Mouse (Mus musculus): Measurements from ENCODE around the gene Itpa. TPM values are rescaled to one million over a fixed set of nuclear protein-coding genes. Genes with fewer than 3 reads are reported as not detected.

The Itpa gene
- polyA plus RNA-seq, 1 experiment from 2014 or later, result 60.8 TPM

DNA sequence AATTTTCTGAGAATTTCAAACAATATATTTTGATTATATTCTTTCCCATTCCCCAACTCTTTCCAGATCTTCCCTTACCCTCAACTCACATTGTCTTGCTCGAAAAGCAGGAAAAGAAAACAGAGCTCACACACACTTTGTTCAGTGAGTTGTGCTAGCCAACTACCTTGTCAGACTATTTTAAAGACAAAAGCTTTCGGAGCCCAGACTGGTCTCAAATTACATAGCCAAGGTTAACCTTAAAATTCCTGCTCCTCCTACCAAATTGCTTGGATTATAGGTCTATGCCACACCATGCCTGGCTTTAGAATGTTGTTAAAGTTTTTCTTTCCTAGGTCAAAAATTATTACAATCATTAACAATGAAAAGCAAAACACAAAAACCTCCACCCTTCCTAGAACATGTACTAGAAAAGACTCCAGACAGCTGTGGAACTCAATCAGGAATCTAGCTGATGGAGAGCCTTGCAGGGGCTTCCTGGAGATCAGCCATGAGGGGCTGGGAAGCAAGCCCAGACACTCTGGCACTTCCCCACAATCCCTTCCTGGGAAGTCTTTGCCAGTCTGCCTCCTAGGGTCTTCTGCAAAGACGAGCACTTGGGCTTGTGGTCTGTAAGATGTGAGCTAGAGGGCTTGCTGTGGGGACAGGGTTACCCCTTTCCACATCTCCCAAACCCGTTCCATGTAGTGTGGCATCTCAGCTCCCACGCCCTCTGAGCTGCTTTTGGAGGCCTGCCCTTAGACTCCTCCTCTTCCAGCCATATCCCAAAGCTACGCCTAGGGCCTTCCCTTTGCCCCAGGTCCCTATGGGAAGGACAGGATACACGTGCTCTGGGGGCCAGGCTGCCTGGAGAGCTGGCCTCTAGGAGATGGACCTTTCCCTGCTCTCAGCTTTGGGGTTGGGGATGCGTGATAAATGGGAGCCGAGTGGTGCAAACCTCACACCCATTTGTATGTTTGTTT is 36.9 kb downstream of the Itpa start:
- Histone ChIP-seq H3K27ac (ENCODE audit: low read depth, low read length) (no peak overlapping the region), H3K9me3 (ENCODE audit: control insufficient read depth) (no peaks in the 10 kb centered on the region), H3K4me2 (replicated peaks; ENCODE audit: low read depth) (no peak overlapping the region), H3K4me1 (replicated peaks; ENCODE audit: control insufficient read depth, insufficient read depth, low read length) (no peaks in the 10 kb centered on the region), H3K36me3 (ENCODE audit: control insufficient read depth, insufficient read depth) (peaks cover 10% of the 10 kb centered on the region), H3K27me3 (replicated peaks; ENCODE audit: control insufficient read depth, insufficient read depth, low read length) (no peaks in the 10 kb centered on the region), H3K9ac (ENCODE audit: low read depth, low read length) (no peak overlapping the region), H3K4me3 (ENCODE audit: low read depth, low read length) (no peak overlapping the region)
- no peak for ATAC-seq
- 65% methylated on average over 9 of the region's 9 CpGs for WGBS
- TF ChIP-seq CTCF (IDR thresholded peaks at IDR 0.05; ENCODE audit: low read depth), result no peak

DNA sequence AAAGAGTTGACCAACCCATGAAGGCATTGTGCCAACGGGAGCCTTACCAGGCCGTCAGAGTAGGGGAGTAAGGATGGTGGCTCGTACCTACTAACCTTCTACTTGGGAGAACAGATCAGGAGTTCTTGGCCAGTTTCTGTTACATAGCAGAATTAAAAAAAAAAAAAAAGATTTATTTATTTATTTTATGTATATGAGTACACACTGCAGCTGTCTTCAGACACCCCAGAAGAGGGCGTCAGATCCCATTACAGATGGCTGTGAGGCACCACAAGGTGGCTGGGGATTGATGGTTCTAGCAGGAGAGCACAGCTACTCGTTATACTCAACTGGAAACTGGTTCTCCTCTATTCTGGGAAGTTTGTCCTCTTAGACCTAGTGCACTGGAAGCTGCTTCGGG is 37.8 kb downstream of the Itpa start:
- no peak overlapping the region for H3K4me3 ChIP-seq (ENCODE audit: low read depth, low read length)
- no peak overlapping the region for H3K9ac ChIP-seq (ENCODE audit: low read depth, low read length)
- peaks cover 16% of the 10 kb centered on the region for H3K36me3 ChIP-seq (ENCODE audit: control insufficient read depth, insufficient read depth)
- no peaks in the 10 kb centered on the region for H3K4me1 ChIP-seq (replicated peaks; ENCODE audit: control insufficient read depth, insufficient read depth, low read length)
- no peak overlapping the region for H3K27ac ChIP-seq (ENCODE audit: low read depth, low read length)
- no peak overlapping the region for H3K4me2 ChIP-seq (replicated peaks; ENCODE audit: low read depth)
- ATAC-seq, result no peak
- WGBS, result 74% methylated on average over 6 of the region's 6 CpGs
- peak; percentile 17; the same call in 1 of the 2 replicates for TF ChIP-seq CTCF (IDR thresholded peaks at IDR 0.05; ENCODE audit: low read depth)
- no peaks in the 10 kb centered on the region for H3K9me3 ChIP-seq (ENCODE audit: control insufficient read depth)
- no peaks in the 10 kb centered on the region for H3K27me3 ChIP-seq (replicated peaks; ENCODE audit: control insufficient read depth, insufficient read depth, low read length)

DNA sequence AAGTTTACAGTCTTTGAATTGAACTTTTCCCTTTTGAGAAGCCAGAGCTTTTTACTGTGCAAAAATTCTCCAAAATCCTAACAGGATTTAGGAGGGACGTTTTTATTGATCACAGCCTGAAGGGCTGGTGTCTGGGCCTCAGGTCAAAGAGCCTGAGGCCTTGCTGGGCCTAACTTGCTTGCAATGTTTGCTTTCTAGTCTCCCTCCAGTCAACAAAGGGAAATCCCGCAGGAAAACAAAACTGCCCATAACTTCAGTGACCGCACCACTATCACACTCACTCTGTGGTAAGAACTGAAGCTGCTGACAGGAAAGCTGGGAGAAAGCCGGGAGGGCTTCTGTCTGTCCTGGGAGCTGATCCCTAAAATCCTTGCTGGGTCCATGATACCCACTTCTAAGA is 39.2 kb downstream of the Itpa start:
- Histone ChIP-seq H3K27me3 (replicated peaks; ENCODE audit: control insufficient read depth, insufficient read depth, low read length) (no peaks in the 10 kb centered on the region), H3K4me1 (replicated peaks; ENCODE audit: control insufficient read depth, insufficient read depth, low read length) (no peaks in the 10 kb centered on the region), H3K36me3 (ENCODE audit: control insufficient read depth, insufficient read depth) (peaks cover 27% of the 10 kb centered on the region), H3K4me3 (ENCODE audit: low read depth, low read length) (no peak overlapping the region), H3K9ac (ENCODE audit: low read depth, low read length) (no peak overlapping the region), H3K27ac (ENCODE audit: low read depth, low read length) (no peak overlapping the region), H3K4me2 (replicated peaks; ENCODE audit: low read depth) (no peak overlapping the region), H3K9me3 (ENCODE audit: control insufficient read depth) (no peaks in the 10 kb centered on the region)
- ATAC-seq, result no peak
- no peak for TF ChIP-seq CTCF (IDR thresholded peaks at IDR 0.05; ENCODE audit: low read depth)
- WGBS, result 57% methylated on average over 4 of the region's 4 CpGs

DNA sequence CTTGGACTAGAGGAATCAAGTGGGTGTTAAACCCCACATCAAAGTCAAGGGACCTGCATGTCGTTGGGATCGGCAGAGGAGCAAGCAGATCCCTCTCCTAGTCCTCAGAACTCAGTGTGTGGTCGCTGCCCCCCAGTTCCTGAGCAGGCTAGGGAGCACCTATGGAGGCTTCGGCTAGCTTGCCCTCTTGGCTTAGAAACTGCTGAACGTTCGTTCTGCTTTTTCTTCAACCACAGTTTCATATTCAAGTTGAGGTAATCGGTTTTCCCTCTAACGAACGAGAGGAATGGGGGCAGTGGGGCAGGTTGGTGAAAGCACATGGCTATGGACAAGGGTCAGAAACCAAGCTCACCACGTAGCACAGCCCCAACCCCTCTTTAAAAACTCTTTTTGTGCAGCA is 39.6 kb downstream of the Itpa start:
- ATAC-seq, result no peak
- no peaks in the 10 kb centered on the region for H3K27me3 ChIP-seq (replicated peaks; ENCODE audit: control insufficient read depth, insufficient read depth, low read length)
- no peak overlapping the region for H3K27ac ChIP-seq (ENCODE audit: low read depth, low read length)
- peaks cover 32% of the 10 kb centered on the region for H3K36me3 ChIP-seq (ENCODE audit: control insufficient read depth, insufficient read depth)
- H3K9ac ChIP-seq (ENCODE audit: low read depth, low read length), result no peak overlapping the region
- no peaks in the 10 kb centered on the region for H3K9me3 ChIP-seq (ENCODE audit: control insufficient read depth)
- WGBS, result 63% methylated on average over 10 of the region's 10 CpGs
- no peak for TF ChIP-seq CTCF (IDR thresholded peaks at IDR 0.05; ENCODE audit: low read depth)
- H3K4me3 ChIP-seq (ENCODE audit: low read depth, low read length), result no peak overlapping the region
- no peak overlapping the region for H3K4me2 ChIP-seq (replicated peaks; ENCODE audit: low read depth)
- no peaks in the 10 kb centered on the region for H3K4me1 ChIP-seq (replicated peaks; ENCODE audit: control insufficient read depth, insufficient read depth, low read length)

DNA sequence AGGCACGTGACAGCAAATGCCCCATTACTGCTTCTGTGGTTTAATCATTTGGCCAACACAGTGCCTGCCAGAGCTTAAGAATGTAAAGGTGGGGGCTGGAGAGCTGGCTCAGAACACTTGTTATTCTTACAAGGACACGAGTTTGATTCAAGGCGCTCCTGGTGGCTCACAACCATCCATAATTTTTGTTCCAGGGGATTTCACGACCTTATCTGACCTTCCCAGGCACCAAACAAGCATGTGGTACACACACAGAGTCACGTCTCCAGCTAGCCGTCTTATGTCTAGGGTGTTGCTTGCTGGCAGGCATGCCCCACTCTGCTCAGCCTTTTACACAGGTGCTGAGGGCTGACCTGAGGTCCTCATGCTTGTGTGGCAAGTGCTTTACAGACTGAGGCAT is 50.5 kb downstream of the Itpa start:
- Histone ChIP-seq H3K4me3 (ENCODE audit: low read depth, low read length) (no peak overlapping the region), H3K36me3 (ENCODE audit: control insufficient read depth, insufficient read depth) (peaks cover 54% of the 10 kb centered on the region), H3K9ac (ENCODE audit: low read depth, low read length) (no peak overlapping the region), H3K27ac (ENCODE audit: low read depth, low read length) (no peak overlapping the region), H3K27me3 (replicated peaks; ENCODE audit: control insufficient read depth, insufficient read depth, low read length) (no peaks in the 10 kb centered on the region), H3K4me2 (replicated peaks; ENCODE audit: low read depth) (no peak overlapping the region), H3K4me1 (replicated peaks; ENCODE audit: control insufficient read depth, insufficient read depth, low read length) (no peaks in the 10 kb centered on the region), H3K9me3 (ENCODE audit: control insufficient read depth) (no peaks in the 10 kb centered on the region)
- ATAC-seq, result no peak
- 74% methylated on average over 6 of the region's 6 CpGs for WGBS
- TF ChIP-seq CTCF (IDR thresholded peaks at IDR 0.05; ENCODE audit: low read depth), result no peak

DNA sequence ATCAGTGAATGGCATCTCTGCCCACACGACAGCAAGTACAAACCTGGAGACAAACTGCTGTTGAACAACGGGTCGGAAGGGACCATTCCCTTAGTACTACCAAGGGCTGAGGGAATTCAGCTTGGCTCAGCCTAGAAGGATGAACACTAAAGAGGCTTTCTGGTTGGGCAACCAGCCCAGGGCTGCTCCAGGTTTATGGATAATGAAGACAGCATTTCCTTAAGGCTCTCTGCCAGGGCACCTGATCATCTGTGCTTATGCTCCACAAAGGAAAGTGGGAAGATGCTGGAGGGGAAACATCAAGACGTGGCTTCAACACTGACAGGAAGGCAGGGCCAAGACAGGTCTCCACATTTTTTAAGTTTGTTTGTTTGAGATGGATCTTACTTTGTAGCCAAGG is 57.0 kb downstream of the Itpa start:
- no peaks in the 10 kb centered on the region for H3K27me3 ChIP-seq (replicated peaks; ENCODE audit: control insufficient read depth, insufficient read depth, low read length)
- no peaks in the 10 kb centered on the region for H3K4me1 ChIP-seq (replicated peaks; ENCODE audit: control insufficient read depth, insufficient read depth, low read length)
- H3K27ac ChIP-seq (ENCODE audit: low read depth, low read length), result no peak overlapping the region
- 89% methylated on average over 4 of the region's 4 CpGs for WGBS
- no peak overlapping the region for H3K4me2 ChIP-seq (replicated peaks; ENCODE audit: low read depth)
- no peak overlapping the region for H3K4me3 ChIP-seq (ENCODE audit: low read depth, low read length)
- TF ChIP-seq CTCF (IDR thresholded peaks at IDR 0.05; ENCODE audit: low read depth), result no peak
- H3K36me3 ChIP-seq (ENCODE audit: control insufficient read depth, insufficient read depth), result peaks cover 67% of the 10 kb centered on the region
- H3K9ac ChIP-seq (ENCODE audit: low read depth, low read length), result no peak overlapping the region
- no peak for ATAC-seq
- no peaks in the 10 kb centered on the region for H3K9me3 ChIP-seq (ENCODE audit: control insufficient read depth)
